Mouse (Mus musculus) kidney, postnatal 14 days (tissue): Measurements from ENCODE around the gene Spock1.
"Not testable (repeated sequence)": the region's sequence is repeated elsewhere in the genome, so short reads cannot be mapped to it uniquely, and the experiment has no call there.

Experiments
- DNase-seq: peaks from one replicate; pipeline ENCODE4 v3.0.0; 2022; ENCODE audit warnings: mixed read lengths

The Spock1 gene

GRCm38 (mm10) chr13:57474068-57474467 is 434.1 kb downstream of the Spock1 start:
- DNase-seq, result no peak

- not testable (repeated sequence) for DNase-seq
These were observed 437.2 kb downstream of the Spock1 start for GRCm38 (mm10) chr13:57470922-57471321.

- DNase-seq, result no peak
These were observed 448.2 kb downstream of the Spock1 start for GRCm38 (mm10) chr13:57459978-57460377.

GRCm38 (mm10) chr13:57450189-57450821 is 457.8 kb downstream of the Spock1 start:
- no peak for DNase-seq

GRCm38 (mm10) chr13:57448906-57449305 is 459.2 kb downstream of the Spock1 start:
- DNase-seq, result no peak

GRCm38 (mm10) chr13:57444977-57445376 is 463.2 kb downstream of the Spock1 start:
- no peak for DNase-seq

DNA sequence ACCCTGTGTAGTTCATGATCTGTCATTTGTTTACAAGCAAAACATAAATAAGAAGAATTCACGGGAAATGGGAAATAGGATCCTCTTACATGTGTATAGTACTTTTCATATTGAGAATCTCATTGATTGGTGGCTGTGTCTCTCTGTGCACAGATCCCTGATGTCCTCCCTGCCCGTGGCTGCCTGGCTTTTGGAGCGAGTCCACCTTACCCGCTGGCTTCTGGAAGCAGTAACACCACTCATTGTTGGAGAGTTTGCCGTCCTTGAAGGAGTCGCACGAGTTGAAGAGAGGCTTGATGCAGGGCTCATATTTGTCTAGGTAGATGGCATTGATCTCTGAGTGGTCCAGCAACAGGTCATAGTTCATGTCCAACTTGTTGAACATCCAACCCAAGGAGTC is 468.0 kb downstream of the Spock1 start:
- DNase-seq, result no peak

GRCm38 (mm10) chr13:57435726-57436220 is 472.4 kb downstream of the Spock1 start:
- DNase-seq, result no peak

- no peak for DNase-seq
These were observed 474.3 kb downstream of the Spock1 start for GRCm38 (mm10) chr13:57433848-57434247.

DNA sequence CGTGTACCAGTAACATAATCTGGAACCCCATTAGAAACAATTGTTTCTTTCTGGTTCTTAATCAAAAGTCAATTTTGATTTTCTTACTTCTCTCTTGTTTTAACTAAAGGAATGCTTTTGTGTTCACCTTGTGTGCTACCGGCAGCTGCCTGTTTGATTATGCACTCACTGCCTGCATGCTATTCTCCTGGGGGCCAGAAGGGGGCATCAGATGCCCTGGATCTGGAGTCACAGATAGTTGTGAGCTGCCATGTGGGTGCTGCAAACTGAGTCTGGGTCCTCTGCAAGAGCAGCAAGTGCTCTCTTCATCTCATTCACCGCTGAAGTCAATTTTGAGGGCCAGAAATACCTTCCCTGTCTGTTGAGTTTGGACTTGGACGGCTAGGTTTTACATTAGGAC is 476.3 kb downstream of the Spock1 start:
- no peak for DNase-seq

DNA sequence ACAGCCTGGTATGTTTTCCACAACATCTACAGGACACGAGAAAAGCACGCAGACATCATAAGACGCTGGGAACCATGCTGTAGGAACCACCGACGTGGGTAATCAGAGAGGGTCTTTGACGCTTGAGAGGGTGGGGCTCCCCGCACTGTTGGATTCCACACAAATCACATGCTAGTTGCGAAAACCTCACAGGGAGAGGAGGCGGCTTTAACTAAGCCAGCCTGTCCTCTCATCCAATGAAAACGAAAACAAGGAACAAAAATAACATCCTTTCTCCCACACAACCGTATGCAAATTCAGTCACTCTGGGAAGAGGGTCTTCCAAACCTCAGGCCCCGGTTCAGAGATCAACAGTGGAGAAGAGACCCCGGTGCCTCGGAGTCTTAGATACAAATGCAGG is 479.3 kb downstream of the Spock1 start:
- no peak for DNase-seq

GRCm38 (mm10) chr13:57418781-57419180 is 489.4 kb downstream of the Spock1 start:
- DNase-seq, result no peak

GRCm38 (mm10) chr13:57414716-57415115 is 493.4 kb downstream of the Spock1 start:
- no peak for DNase-seq

DNA sequence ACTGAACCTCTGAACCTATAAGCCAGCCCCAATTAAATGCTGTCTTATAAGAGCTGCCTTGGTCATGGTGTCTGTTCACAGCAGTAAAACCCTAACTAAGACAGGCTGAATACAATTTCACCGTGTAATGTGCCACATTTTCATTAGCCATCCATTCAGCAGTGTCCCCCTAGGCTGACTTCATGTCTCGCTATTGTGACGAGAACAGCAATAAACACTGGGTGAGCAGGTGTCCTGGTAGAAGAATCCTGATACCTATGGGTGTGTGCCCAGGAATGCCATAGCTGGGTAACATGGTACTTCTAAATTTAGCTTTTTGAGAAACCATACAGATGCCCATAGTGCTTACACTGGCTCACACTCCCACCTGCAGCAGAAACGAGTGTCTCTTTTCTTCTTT is 500.5 kb downstream of the Spock1 start:
- DNase-seq, result no peak

GRCm38 (mm10) chr13:57402386-57402785 is 505.7 kb downstream of the Spock1 start:
- DNase-seq, result no peak

- no peak for DNase-seq
These were observed 535.9 kb downstream of the Spock1 start for GRCm38 (mm10) chr13:57372141-57372700.
